Comparison of ENCODE assay signal across 10 mouse cellular contexts in genomic region chr5:104022558-104022957, GRCm38 (mm10). TPM values are rescaled to one million over a fixed set of nuclear protein-coding genes. Genes with fewer than 3 reads are reported as not detected.
DNase-seq lines count a peak whose midpoint lies in the region; ATAC-seq and TF ChIP-seq lines count a peak whose summit lies in the region.
"Had no signal": no experiment of that assay in that cellular context is flagged by ENCODE, and none has a peak within 500 bp of the region (broad histone marks: within the 10 kb centered on the region; RNA-seq: fewer than 3 reads in every experiment).

No protein-coding gene starts in this region.

- no peak for TF ChIP-seq CTCF in kidney, postnatal 0 days (IDR thresholded peaks at IDR 0.05; ENCODE audit: low read depth)
- no peak for TF ChIP-seq CTCF in cerebellum, adult 2 months (IDR thresholded peaks at IDR 0.05; ENCODE audit: borderline replicate concordance, insufficient read depth, low read depth, low read length)

- no peak for ATAC-seq in kidney, postnatal 0 days (replicated peaks; ENCODE audit: low FRiP score, low read depth)
- no peak for ATAC-seq in embryonic facial prominence, embryonic 13.5 days (ENCODE audit: insufficient number of reproducible peaks, insufficient read depth, low FRiP score, low TSS enrichment, low read depth)
- ATAC-seq in intestine, embryonic 15.5 days: no peak

- peaks cover 6% of the 10 kb centered on the region; the same call in 1 of the 2 replicates for H3K4me1 ChIP-seq in kidney, postnatal 0 days (replicated peaks; ENCODE audit: insufficient read depth, low read length)
- H3K4me1 ChIP-seq in embryonic facial prominence, embryonic 13.5 days: peaks cover 20% of the 10 kb centered on the region; the same call in 1 of the 2 replicates
- H3K4me1 ChIP-seq in intestine, embryonic 15.5 days (replicated peaks): peaks cover 10% of the 10 kb centered on the region; the same call in 1 of the 2 replicates
- H3K4me1 ChIP-seq in cerebellum, adult 2 months (ENCODE audit: control insufficient read depth, insufficient read depth, low read length): no peaks in the 10 kb centered on the region; the same call in 1 of the 2 replicates

- 26% methylated on average over 5 of the region's 5 CpGs for WGBS in kidney, postnatal 0 days
- WGBS in embryonic facial prominence, embryonic 13.5 days: 30% methylated on average over 5 of the region's 5 CpGs
- WGBS in intestine, embryonic 15.5 days: 36% methylated on average over 5 of the region's 5 CpGs
- WGBS in cerebellum, adult 2 months: 62% methylated on average over 5 of the region's 5 CpGs

- peaks cover 5% of the 10 kb centered on the region; the same call in 1 of the 2 replicates for H3K36me3 ChIP-seq in kidney, postnatal 0 days (ENCODE audit: insufficient read depth, low read length)
- peaks cover 5% of the 10 kb centered on the region; the same call in 1 of the 2 replicates for H3K36me3 ChIP-seq in embryonic facial prominence, embryonic 13.5 days
- peaks cover 5% of the 10 kb centered on the region; the same call in 1 of the 2 replicates for H3K36me3 ChIP-seq in intestine, embryonic 15.5 days

- DNase-seq in kidney, postnatal 0 days (ENCODE audit: low spot score): no peak
- no peak for DNase-seq in kidney, adult 18-20 months
- DNase-seq in naive thymus-derived CD4-positive, alpha-beta T cell, adult 2 months (ENCODE audit: low read depth): peak; percentile 18
- DNase-seq in layer of hippocampus, postnatal 25 days (ENCODE audit: extremely low spot score in 1 of 2, low spot score in 1 of 2): no peak
- DNase-seq in cerebellum, adult 2 months: no peak
- DNase-seq in left cerebral cortex, postnatal 4 days: no peak

- no peaks in the 10 kb centered on the region for H3K9me3 ChIP-seq in kidney, postnatal 0 days (replicated peaks; ENCODE audit: low read length)
- no peaks in the 10 kb centered on the region for H3K9me3 ChIP-seq in embryonic facial prominence, embryonic 13.5 days
- H3K9me3 ChIP-seq in intestine, embryonic 15.5 days: no peaks in the 10 kb centered on the region

- no peak for TF ChIP-seq POLR2A in cerebellum, adult 2 months (IDR thresholded peaks at IDR 0.05; ENCODE audit: borderline replicate concordance, insufficient read depth, low read length)

- H3K27me3 ChIP-seq in kidney, postnatal 0 days (ENCODE audit: insufficient read depth, low read length): no peaks in the 10 kb centered on the region
- H3K27me3 ChIP-seq in embryonic facial prominence, embryonic 13.5 days: peaks cover 15% of the 10 kb centered on the region
- no peaks in the 10 kb centered on the region for H3K27me3 ChIP-seq in intestine, embryonic 15.5 days (replicated peaks)
- no peaks in the 10 kb centered on the region; the same call in 1 of the 2 replicates for H3K27me3 ChIP-seq in cerebellum, adult 2 months (ENCODE audit: control insufficient read depth, insufficient read depth, low read length)

- peak overlapping the region; percentile 95 for H3K27ac ChIP-seq in kidney, postnatal 0 days
- no peak overlapping the region for H3K27ac ChIP-seq in embryonic facial prominence, embryonic 13.5 days
- H3K27ac ChIP-seq in intestine, embryonic 15.5 days: peak overlapping the region; percentile 92; the same call in 1 of the 2 replicates
- H3K27ac ChIP-seq in cerebellum, adult 2 months (ENCODE audit: insufficient read depth, low read length): no peak overlapping the region

- peak overlapping the region; percentile 65 for H3K4me3 ChIP-seq in kidney, postnatal 0 days (replicated peaks; ENCODE audit: low read depth, low read length)
- no peak overlapping the region for H3K4me3 ChIP-seq in embryonic facial prominence, embryonic 13.5 days
- 0 out of 2 replicates have a peak overlapping the region, but pooled peaks have one; percentile 47 for H3K4me3 ChIP-seq in intestine, embryonic 15.5 days (replicated peaks)
- no peak overlapping the region for H3K4me3 ChIP-seq in cerebellum, adult 2 months (replicated peaks; ENCODE audit: insufficient read depth, low read depth, low read length)

- no peak overlapping the region for H3K9ac ChIP-seq in kidney, postnatal 0 days (ENCODE audit: low read depth, low read length)
- H3K9ac ChIP-seq in embryonic facial prominence, embryonic 13.5 days: no peak overlapping the region
- no peak overlapping the region for H3K9ac ChIP-seq in intestine, embryonic 15.5 days

- peak overlapping the region; percentile 75 for H3K4me2 ChIP-seq in kidney, postnatal 0 days (ENCODE audit: low read length)
- H3K4me2 ChIP-seq in embryonic facial prominence, embryonic 13.5 days: peak overlapping the region; percentile 71
- peak overlapping the region; percentile 73 for H3K4me2 ChIP-seq in intestine, embryonic 15.5 days (replicated peaks)

- intact Hi-C loops in left cerebral cortex, postnatal 4 days (cut with DNase I): no loop called here

RNA-seq across cellular contexts. Expression of gene Hsd17b11, which starts 0.8 kb away (rescaled TPM):
- 12.3 and 12.4 TPM in 2 replicates for polyA plus RNA-seq in kidney, postnatal 0 days (2015; fragmentation: Nextera tagmentation; extraction: Ambion mirVana)
- polyA plus RNA-seq in embryonic facial prominence, embryonic 13.5 days (2015; fragmentation: Nextera tagmentation; extraction: Ambion mirVana): 2.8 and 3.6 TPM in 2 replicates
- 8.2 and 8.4 TPM in 2 replicates for polyA plus RNA-seq in intestine, embryonic 15.5 days (2015; fragmentation: Nextera tagmentation; extraction: Ambion mirVana)
- total RNA-seq in layer of hippocampus, postnatal 25 days (2021): 10 to 100 TPM; 50.2 to 56.0 TPM
- 27.7 and 29.2 TPM in 2 replicates for polyA plus RNA-seq in cerebellum, adult 2 months (2012; rRNA removed)
- total RNA-seq in left cerebral cortex, postnatal 4 days (2021): 10 to 100 TPM; 20.2 to 22.6 TPM

RNA-seq across cellular contexts. Expression of gene Nudt9, which starts 23.5 kb away (rescaled TPM):
- 63.1 and 65.1 TPM in 2 replicates for polyA plus RNA-seq in kidney, postnatal 0 days (2015; fragmentation: Nextera tagmentation; extraction: Ambion mirVana)
- polyA plus RNA-seq in embryonic facial prominence, embryonic 13.5 days (2015; fragmentation: Nextera tagmentation; extraction: Ambion mirVana): 63.0 and 64.0 TPM in 2 replicates
- 61.7 and 63.6 TPM in 2 replicates for polyA plus RNA-seq in intestine, embryonic 15.5 days (2015; fragmentation: Nextera tagmentation; extraction: Ambion mirVana)
- total RNA-seq in layer of hippocampus, postnatal 25 days (2021): 10 to 100 TPM; 74.8 to 77.0 TPM
- 73.8 and 78.5 TPM in 2 replicates for polyA plus RNA-seq in cerebellum, adult 2 months (2012; rRNA removed)
- total RNA-seq in left cerebral cortex, postnatal 4 days (2021): 10 to 100 TPM; 43.9 to 46.7 TPM

RNA-seq across cellular contexts. Expression of gene Hsd17b13, which starts 45.3 kb away (rescaled TPM):
- polyA plus RNA-seq in kidney, postnatal 0 days (2015; fragmentation: Nextera tagmentation; extraction: Ambion mirVana): 0.13 and 0.24 TPM in 2 replicates
- polyA plus RNA-seq in embryonic facial prominence, embryonic 13.5 days (2015; fragmentation: Nextera tagmentation; extraction: Ambion mirVana): 0.54 TPM in 1 of 2 replicates, not detected in the other
- polyA plus RNA-seq in intestine, embryonic 15.5 days (2015; fragmentation: Nextera tagmentation; extraction: Ambion mirVana): 22.0 and 24.0 TPM in 2 replicates
- total RNA-seq in layer of hippocampus, postnatal 25 days (2021): not detected
- not detected in 2 replicates for polyA plus RNA-seq in cerebellum, adult 2 months (2012; rRNA removed)
- not detected for total RNA-seq in left cerebral cortex, postnatal 4 days (2021)

RNA-seq across cellular contexts. Expression of gene Gm17660, which starts 54.9 kb away (rescaled TPM):
- not detected in 2 replicates for polyA plus RNA-seq in kidney, postnatal 0 days (2015; fragmentation: Nextera tagmentation; extraction: Ambion mirVana)
- not detected in 2 replicates for polyA plus RNA-seq in embryonic facial prominence, embryonic 13.5 days (2015; fragmentation: Nextera tagmentation; extraction: Ambion mirVana)
- polyA plus RNA-seq in intestine, embryonic 15.5 days (2015; fragmentation: Nextera tagmentation; extraction: Ambion mirVana): not detected in 2 replicates
- total RNA-seq in layer of hippocampus, postnatal 25 days (2021): under 1 TPM in 1 of 2 experiments, not detected in 1; 0.76 TPM
- not detected in 2 replicates for polyA plus RNA-seq in cerebellum, adult 2 months (2012; rRNA removed)
- not detected for total RNA-seq in left cerebral cortex, postnatal 4 days (2021)
- total RNA-seq: left cerebral cortex, postnatal 25 days had no signal
- polyA plus RNA-seq: thymus, postnatal 0 days had no signal

Comparison
In these comparisons a context has a peak if more than half of its experiments do, and no peak if none do; other contexts are left out.
1. H3K27ac ChIP-seq: peak in kidney, postnatal 0 days (single experiment) and intestine, embryonic 15.5 days (single experiment); none in embryonic facial prominence, embryonic 13.5 days (single experiment) and cerebellum, adult 2 months (single experiment).
2. H3K4me3 ChIP-seq: peak in kidney, postnatal 0 days (single experiment) and intestine, embryonic 15.5 days (single experiment); none in embryonic facial prominence, embryonic 13.5 days (single experiment) and cerebellum, adult 2 months (single experiment).
3. RNA of gene Hsd17b13, which starts 45.3 kb away (polyA plus RNA-seq): 22.0 to 24.0 TPM in intestine, embryonic 15.5 days; 0.13 to 0.24 TPM in kidney, postnatal 0 days, 0.54 TPM in embryonic facial prominence, embryonic 13.5 days and not detected in cerebellum, adult 2 months; every median in the first group is over 10 times any median in the second.
4. Peak in every context shown above with its lines, with median percentiles within 50 percentile points of each other: H3K4me2 ChIP-seq.